Mouse (Mus musculus) regulatory T cell (primary cell): ENCODE data around the gene Plcxd2.

Experiments used
- in situ Hi-C: fragments of 300-600 bp; cut with MboI, MseI; formaldehyde crosslinking; loops from one replicate; pipeline ENCODE4 v1.15.1; 2025; ENCODE audit warnings: high pct_unique_total_duplicates

The Plcxd2 gene

DNA sequence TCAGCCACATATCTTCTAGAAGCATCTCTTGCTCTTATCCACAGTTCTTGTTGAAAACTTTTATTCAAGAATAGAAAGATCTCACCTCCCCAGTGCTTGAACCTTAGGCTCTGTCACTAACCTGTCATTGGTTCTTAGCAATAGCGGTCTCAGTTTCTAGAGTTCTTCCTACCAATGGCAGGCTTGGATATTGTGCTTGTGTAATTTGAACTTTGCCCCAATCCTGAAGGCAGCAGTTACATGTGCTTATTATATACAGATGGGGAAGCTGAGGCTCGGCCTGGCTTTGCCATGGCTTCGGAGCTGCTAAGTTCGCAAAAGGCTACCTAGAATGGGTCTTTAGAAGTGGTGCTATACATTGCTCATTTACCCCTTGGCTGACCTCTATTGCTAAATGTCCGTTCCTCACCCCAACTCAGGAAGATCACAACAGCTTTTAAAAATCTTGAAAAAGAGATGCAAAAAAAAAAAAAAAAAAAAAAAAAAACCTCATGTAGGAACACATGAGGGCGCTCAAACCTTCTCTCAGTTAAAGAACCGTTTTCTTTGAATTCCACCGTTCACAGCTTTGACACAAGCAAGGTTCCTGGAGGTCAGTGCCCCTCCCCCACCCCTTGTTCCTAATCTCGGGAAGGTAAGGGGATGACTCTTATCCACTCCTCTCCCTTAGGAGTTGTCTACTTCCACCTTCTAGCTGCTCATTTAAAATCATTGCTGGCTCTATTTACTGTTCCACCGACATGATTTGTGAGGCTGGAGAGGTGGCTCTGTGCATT lies 18.9 kb downstream of the Plcxd2 start:
- in situ Hi-C loops, result no loop called here

DNA sequence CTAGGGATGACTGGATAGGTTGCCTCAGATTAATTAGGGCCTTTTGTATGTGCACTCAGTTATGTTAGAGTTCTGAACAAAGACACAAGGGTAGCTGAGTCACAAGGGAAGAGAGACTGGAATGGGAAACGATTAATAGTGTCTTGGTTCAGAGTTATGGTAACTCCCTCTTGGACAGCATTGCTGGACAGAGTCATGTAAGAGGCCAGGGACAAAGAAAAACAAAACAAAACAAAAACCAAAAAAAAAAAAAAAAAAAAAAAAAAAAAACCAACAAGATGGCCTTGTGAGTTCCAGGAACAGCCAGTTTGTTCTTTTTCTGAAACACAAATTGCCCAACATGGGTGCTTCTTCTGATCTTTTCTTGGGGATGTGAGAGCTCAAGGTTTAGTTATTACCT lies 23.8 kb downstream of the Plcxd2 start:
- in situ Hi-C loops, result no loop called here

- in situ Hi-C loops, result no loop called here
Measured at GRCm38 (mm10) chr16:45984610-45985606, 25.1 kb downstream of the Plcxd2 start.

GRCm38 (mm10) chr16:45976251-45976650 lies 33.8 kb downstream of the Plcxd2 start:
- in situ Hi-C loops, result no loop called here

DNA sequence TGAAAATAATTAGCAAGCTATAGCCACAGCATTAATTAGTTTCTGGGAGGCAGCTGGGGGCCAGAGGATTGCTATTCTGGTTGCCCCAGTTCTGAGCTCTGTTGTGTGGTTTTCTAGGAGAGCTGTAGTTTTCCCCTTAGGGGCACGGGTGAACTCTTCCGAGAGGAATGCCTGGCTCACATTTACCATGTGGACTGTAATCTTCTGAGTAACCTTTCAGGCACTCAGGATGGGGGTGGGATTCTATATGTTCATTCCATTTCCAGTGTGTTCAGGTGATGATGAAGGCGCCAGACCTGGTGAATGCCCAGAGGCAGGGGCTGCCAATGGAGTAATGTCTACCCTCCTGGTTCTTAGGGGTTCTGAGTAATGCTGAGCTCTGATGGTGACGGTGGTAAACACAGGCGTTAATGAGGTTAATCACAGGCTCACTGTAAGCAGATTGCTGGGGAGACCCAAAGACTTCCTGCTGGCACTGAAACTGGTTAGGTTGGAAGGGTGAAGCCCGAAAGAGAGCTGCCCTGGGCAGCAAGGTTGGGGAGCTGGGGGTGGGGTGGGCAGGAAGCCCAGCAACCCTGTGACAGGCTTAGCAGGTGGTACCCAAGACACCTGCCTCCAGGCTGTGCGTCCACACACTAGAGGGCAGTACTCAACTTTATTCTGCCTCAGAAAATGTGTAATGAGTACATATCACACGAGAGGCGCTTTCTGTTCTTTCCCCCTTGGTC lies 35.9 kb downstream of the Plcxd2 start:
- in situ Hi-C loops, result no loop called here

GRCm38 (mm10) chr16:45970187-45970586 lies 39.8 kb downstream of the Plcxd2 start:
- in situ Hi-C loops, result no loop called here

- in situ Hi-C loops, result loop anchor here (5.0 kb wide), 2 partner anchors 121 to 216 kb away; no protein-coding TSS in a partner anchor
Measured at GRCm38 (mm10) chr16:45968716-45969115, 41.3 kb downstream of the Plcxd2 start.

GRCm38 (mm10) chr16:45967471-45967870 lies 42.5 kb downstream of the Plcxd2 start:
- in situ Hi-C loops, result loop anchor here (5.0 kb wide), 2 partner anchors 120 to 215 kb away; no protein-coding TSS in a partner anchor

DNA sequence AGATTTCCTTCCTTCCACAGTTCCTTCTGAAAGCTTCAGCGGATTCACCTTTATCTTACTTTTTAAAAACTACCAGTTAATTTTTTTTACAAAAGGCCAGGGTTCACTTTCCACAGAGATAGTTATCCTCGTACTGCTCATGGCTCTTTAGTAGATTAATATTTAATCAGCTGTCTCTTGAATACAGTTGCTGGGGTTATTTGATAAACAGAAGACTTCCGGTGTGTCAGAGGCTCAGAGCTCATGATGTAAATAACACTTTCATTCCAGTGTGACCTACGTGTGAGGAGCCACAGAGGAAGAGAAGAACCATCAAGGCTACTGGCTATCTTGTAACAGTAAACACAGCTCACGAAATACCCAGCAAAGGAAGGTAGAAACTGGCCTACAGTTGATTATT lies 43.4 kb downstream of the Plcxd2 start:
- in situ Hi-C loops, result loop anchor here (5.0 kb wide), 2 partner anchors 119 to 214 kb away; no protein-coding TSS in a partner anchor

DNA sequence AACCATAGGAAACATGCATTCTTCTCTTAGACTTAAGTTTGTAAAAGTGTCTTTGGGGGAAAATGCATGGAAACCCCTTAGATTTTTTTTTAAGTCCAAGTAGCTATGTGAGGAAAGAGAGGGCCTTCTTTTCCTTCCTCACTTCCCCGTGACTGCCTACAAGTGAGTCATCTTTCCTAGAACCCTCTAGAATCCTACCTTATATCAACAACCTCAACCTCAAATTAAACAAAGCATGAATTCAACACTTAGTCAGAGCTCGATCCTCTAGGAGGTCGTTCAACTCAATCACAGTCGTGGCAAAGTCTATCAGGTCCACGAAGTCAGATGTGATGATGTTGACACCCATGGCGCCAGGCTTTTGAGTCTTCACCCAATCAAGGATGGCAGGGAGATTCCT lies 45.2 kb downstream of the Plcxd2 start:
- in situ Hi-C loops, result loop anchor here (5.0 kb wide), 2 partner anchors 117 to 212 kb away; no protein-coding TSS in a partner anchor

- in situ Hi-C loops, result no loop called here
Measured at GRCm38 (mm10) chr16:45963837-45964236, 46.2 kb downstream of the Plcxd2 start.

DNA sequence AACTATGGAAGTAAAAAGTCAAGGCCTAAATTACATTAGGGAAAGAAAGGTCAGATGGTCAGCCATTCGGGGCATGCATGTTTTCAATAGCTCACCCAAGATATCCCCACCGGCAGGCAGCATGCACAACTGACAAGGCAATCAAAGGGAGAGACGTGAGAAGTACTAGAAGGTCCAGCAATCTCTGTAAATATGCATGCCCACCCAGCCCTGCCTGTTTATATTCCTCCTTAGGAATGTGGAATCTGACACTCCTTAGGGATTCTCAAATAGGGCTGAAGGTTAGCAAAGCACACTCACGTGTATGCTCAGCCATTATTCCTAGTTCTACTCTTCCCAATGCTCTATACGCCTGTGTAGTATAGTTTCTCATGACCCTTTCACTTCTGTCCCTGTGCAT lies 46.9 kb downstream of the Plcxd2 start:
- in situ Hi-C loops, result no loop called here

GRCm38 (mm10) chr16:45960978-45961377 lies 49.0 kb downstream of the Plcxd2 start:
- in situ Hi-C loops, result no loop called here

DNA sequence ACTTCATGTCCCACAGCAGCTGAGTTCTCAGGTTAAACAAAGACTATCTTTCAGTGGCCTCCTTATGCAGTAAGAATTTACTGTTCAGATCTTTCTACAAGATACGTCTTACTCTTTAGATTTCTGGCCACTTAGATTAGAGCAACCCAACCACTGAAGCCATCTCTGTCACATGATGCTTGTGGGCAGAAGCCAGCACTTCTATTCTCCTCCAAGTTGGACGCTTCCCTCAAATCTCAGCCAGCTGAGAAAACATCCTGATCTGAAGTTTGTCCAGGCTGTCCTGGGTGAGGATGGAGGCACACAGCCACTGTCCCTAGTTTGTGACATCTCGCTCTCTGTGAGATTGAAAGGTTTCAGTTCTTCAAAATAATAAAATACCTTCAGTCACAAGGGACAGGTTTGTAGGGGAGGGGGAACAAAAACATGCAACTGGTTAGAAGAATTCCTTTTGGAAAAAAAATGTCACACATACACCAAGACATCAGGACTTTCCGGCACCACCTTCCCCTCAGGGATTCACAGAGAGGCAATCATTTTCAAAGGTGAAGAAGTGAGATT lies 53.5 kb downstream of the Plcxd2 start:
- in situ Hi-C loops, result no loop called here

- in situ Hi-C loops, result no loop called here
Measured at GRCm38 (mm10) chr16:45953394-45953793, 56.6 kb downstream of the Plcxd2 start, which contains the start of gene Phldb2. Phldb2 (minus strand) TSS chr16:45953598.

GRCm38 (mm10) chr16:45952501-45952900 lies 57.5 kb downstream of the Plcxd2 start:
- in situ Hi-C loops, result no loop called here

DNA sequence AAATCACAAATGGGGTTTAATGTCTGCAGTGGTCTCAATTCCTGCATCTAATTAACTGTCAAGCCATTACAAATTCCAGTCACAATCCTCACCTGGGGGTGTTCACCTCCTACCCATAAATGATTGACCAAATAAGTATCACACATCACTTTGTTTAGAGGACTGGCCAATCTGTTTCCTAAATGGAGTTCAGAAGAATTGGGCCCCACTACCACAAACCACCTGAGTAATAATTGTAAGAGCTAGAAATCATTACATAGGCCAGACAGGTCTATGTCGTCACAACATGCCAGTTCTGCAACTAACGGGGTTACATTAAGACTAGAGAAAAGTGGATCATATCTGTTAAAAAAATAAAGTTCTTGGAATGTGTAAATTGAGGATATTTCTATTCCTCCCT lies 58.0 kb downstream of the Plcxd2 start:
- in situ Hi-C loops, result no loop called here

DNA sequence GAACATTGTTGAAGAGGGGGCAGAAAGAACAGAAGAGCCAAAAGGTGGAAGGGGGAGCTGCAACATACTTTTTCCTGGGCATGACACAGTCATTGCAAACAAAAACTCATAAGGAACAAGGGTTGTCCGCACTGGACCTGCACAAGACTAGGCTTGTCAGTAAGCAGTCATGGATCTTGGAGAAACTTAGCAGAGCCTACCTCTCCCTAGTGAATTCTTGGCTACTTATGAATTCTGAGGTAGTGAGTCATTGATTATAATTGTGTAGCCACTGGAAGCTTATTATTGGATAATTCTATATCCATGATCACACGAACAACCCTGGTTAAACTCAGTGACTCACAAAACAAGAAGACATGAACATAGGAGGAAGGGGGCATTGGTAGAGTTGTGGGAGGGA lies 63.7 kb downstream of the Plcxd2 start:
- in situ Hi-C loops, result no loop called here

DNA sequence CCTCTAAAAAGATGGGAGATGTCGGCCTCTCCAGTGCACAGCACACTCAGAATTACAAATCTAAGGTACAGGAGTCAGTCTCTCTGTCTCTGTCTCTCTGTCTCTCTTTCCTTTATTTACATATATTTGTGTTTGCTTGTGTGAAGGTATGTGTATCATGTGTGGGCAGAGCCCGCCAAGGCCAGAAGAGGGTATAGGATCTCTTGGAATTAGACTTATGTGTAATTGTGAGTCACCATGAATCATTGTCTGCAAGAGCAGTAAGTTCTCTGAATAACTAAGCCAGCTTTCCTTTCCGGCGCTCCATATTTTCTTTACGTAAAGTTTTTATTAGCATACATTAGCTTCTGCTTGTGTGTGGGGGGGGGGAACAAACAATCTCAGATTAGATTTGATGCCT lies 64.4 kb downstream of the Plcxd2 start:
- in situ Hi-C loops, result no loop called here

GRCm38 (mm10) chr16:45945174-45945631 lies 64.8 kb downstream of the Plcxd2 start:
- in situ Hi-C loops, result no loop called here
